Mouse (Mus musculus): ENCODE data around the gene Gabrp.
A peak's percentile ranks its signal among the peaks of the same experiment; 100 is the strongest.

Gene Gabrp

GRCm38 (mm10) chr11:33513376-33513991 lies 65.3 kb downstream of the Gabrp start, which contains the start of gene Ranbp17:
Gene Ranbp17, minus strand, starts transcription at chr11:33513746.
- peak; percentile 56 for DNase-seq

- DNase-seq = peak; percentile 50
These were observed 65.8 kb downstream of the Gabrp start for GRCm38 (mm10) chr11:33512854-33513375.

GRCm38 (mm10) chr11:33509401-33509800 lies 69.4 kb downstream of the Gabrp start:
- no peak for DNase-seq
